Mouse (Mus musculus): ENCODE measurements around the gene Bcl7a.

Bcl7a gene

DNA sequence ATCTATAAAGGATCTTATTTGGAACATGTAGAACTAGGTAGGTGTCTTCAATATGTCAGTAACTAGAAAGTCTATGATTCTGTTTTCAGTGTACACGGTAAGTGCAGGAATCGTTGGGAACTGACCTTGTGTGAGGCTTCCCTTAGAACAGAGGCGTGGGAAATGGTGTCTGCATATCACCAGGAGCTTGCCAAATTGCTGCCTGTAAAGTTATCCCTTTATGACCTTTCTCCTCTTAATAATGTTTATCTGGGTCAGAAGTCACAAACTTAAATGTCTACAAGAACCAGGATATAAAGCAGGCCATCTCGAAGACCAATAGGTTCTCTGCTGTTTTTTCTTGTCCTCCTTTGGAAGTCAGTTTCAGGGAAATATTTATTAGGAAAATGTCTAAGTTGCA lies 68.6 kb downstream of the Bcl7a start:
- DNase-seq (ENCODE audit: extremely low read depth, low read depth, low spot score): no peak

DNA sequence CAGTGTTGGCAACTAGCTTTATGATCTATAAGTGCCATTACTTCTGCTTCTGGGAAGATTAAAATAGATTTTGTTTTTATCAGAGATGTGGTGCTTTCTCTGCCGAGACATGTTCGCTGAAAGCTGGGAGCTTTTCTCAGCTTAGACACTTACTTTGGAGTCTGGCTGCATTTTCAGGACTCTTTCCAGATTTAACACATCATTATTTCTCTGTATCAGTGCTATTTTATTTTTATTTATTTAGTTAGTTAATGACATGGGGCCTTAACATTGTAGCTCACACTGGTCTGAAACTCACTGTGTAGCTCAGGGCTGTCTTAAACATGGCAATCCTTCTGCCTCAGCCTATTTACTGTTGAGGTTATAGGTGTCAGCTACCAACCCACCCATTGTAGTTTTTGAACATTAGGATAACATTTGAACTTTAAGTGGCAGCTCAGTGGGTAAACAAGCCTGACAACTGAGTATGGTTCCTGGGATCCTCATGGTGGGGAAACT lies 70.3 kb downstream of the Bcl7a start:
- no peak for DNase-seq (ENCODE audit: extremely low read depth, low read depth, low spot score)

DNA sequence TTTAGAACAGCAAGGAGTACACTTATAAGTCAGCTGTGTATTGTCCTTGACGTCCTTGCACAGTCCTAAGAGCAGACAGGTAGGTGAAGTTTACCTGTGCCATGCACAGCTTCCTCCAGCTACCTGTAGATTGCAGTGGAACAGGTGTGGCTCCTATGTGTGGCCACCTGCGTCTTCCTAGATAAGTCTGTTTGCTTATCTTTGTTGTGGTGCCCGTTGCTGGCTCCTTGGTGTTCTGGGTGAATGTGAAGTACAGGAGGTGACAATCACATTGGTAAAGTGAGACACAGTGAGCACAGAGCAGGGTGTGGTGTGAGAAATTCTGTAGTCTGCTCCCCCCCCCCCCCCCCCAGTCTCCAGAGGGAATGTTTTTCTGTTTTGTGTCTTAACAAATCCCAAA lies 72.5 kb downstream of the Bcl7a start:
- no peak for DNase-seq (ENCODE audit: extremely low read depth, low read depth, low spot score)

DNA sequence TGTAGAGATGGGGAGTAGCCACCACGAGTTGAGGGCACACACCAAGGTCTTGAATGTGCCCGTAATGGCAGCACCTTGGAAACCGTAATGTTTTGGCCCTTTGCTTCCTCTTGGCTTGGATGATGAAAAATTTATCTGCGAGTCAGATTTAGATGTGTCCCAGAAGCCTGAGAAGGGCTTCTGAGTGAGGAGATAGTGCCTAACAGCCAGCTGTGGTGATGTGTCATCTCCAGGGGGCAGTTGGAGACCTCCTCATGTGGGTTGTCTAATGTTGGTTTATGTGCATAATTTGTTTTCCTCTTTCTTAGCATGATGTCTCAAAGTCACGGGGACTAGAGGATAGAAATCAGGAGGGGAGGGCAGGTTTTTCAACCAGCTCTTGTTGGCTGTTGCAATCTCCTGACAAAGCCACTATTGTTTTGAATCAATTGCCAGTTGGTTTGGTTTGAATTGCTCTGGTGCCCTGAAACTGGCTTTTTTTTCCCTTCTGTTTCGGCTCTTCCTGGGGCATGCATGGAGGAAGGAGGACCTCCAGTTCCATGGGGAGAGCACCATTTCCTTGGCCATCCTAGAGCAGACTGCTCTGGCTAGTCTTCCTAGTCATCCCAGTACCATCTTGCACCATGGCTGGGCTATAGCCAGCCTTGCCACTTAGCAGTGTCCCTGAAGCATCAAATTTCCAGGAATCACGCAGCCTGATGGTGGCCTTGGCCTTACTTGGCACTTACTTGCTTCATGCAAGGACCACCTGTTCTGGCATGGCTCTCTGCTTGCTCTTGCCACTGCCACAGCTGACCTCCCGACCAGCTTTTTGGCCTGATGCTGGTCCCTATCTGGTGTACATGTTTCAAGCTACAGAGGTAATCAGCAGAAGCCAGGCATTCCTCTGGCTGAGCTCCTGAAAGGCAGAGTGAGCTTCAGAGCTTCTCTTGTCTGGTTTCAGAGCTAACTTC lies 73.2 kb downstream of the Bcl7a start:
- DNase-seq (ENCODE audit: extremely low read depth, low read depth, low spot score): no peak

DNA sequence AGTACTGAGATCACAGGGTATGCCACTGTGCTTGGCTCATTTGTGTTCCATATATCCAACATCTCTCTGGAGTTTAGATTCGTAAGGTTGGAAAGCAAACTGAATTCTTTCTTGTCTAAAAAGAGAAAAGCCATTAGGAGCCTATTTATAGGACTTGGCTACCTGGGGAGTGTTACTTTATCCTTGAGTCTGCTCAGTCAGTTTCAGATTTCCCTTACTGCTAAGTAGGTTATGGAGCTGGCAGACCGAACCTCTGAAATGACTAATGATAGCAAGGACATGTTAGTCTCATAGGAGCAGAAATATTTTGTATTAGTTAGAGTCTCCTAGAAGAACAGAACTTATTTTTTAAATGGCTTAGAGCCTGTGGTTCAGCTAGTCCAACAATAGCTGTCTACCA lies 80.3 kb downstream of the Bcl7a start:
- DNase-seq (ENCODE audit: extremely low read depth, low read depth, low spot score): no peak

Measured in fat pad, adult 2 months (tissue).